Mouse (Mus musculus): ENCODE measurements at regions not wholly inside any gene's neighbourhood (a gene's known extent, or its start where the extent isn't known, plus 50 kb on each side); places are given as distances from the start of the nearest gene placed in this dataset.

- H3K27ac ChIP-seq (ENCODE audit: low read length), result no peak overlapping the region
- no peaks in the 10 kb centered on the region for H3K36me3 ChIP-seq (ENCODE audit: insufficient read depth, low read length)
- no peaks in the 10 kb centered on the region for H3K4me1 ChIP-seq (ENCODE audit: insufficient read depth, low read depth, low read length)
- no peak overlapping the region for H3K4me2 ChIP-seq (replicated peaks; ENCODE audit: low read depth, low read length)
- no peak overlapping the region for H3K9ac ChIP-seq (replicated peaks; ENCODE audit: low read depth)
- TF ChIP-seq EP300 (IDR thresholded peaks at IDR 0.05) (no peak), CTCF (IDR thresholded peaks at IDR 0.05) (no peak)
- no peaks in the 10 kb centered on the region for H3K27me3 ChIP-seq (replicated peaks; ENCODE audit: insufficient read depth, low read length)
- H3K4me3 ChIP-seq (ENCODE audit: low read depth, low read length), result no peak overlapping the region
- H3K9me3 ChIP-seq (ENCODE audit: low read length), result no peaks in the 10 kb centered on the region
- 56% methylated on average over 4 of the region's 4 CpGs for WGBS
- DNase-seq (ENCODE audit: low spot score) (no peak), ATAC-seq (no peak)
These were observed 58.7 kb downstream of the Ccdc185 start for GRCm38 (mm10) chr1:182690323-182690722.

- WGBS, result 34% methylated on average over 6 of the region's 6 CpGs
- Histone ChIP-seq H3K27me3 (replicated peaks; ENCODE audit: insufficient read depth, low read length) (no peaks in the 10 kb centered on the region), H3K27ac (ENCODE audit: low read length) (no peak overlapping the region), H3K36me3 (ENCODE audit: insufficient read depth, low read length) (no peaks in the 10 kb centered on the region), H3K9ac (replicated peaks; ENCODE audit: low read depth) (no peak overlapping the region), H3K4me1 (ENCODE audit: insufficient read depth, low read depth, low read length) (no peaks in the 10 kb centered on the region), H3K4me2 (replicated peaks; ENCODE audit: low read depth, low read length) (no peak overlapping the region), H3K9me3 (ENCODE audit: low read length) (no peaks in the 10 kb centered on the region), H3K4me3 (ENCODE audit: low read depth, low read length) (no peak overlapping the region)
- ATAC-seq, result no peak
- TF ChIP-seq EP300 (IDR thresholded peaks at IDR 0.05), result no peak
- no peak for TF ChIP-seq CTCF (IDR thresholded peaks at IDR 0.05)
- DNase-seq (ENCODE audit: low spot score), result no peak
These were observed 59.2 kb downstream of the Ccdc185 start for GRCm38 (mm10) chr1:182689741-182690140.

GRCm38 (mm10) chr1:182687146-182687545 lies 61.8 kb downstream of the Ccdc185 start:
- H3K36me3 ChIP-seq (ENCODE audit: insufficient read depth, low read length), result no peaks in the 10 kb centered on the region
- no peaks in the 10 kb centered on the region; the same call in 1 of the 2 replicates for H3K4me1 ChIP-seq (ENCODE audit: insufficient read depth, low read depth, low read length)
- ATAC-seq (no peak), DNase-seq (ENCODE audit: low spot score) (no peak)
- 63% methylated on average over 5 of the region's 5 CpGs for WGBS
- no peak overlapping the region for H3K27ac ChIP-seq (ENCODE audit: low read length)
- no peak overlapping the region for H3K9ac ChIP-seq (replicated peaks; ENCODE audit: low read depth)
- H3K4me2 ChIP-seq (replicated peaks; ENCODE audit: low read depth, low read length), result no peak overlapping the region
- H3K27me3 ChIP-seq (replicated peaks; ENCODE audit: insufficient read depth, low read length), result no peaks in the 10 kb centered on the region
- TF ChIP-seq EP300 (IDR thresholded peaks at IDR 0.05) (no peak), CTCF (IDR thresholded peaks at IDR 0.05) (no peak)
- H3K4me3 ChIP-seq (ENCODE audit: low read depth, low read length), result no peak overlapping the region
- no peaks in the 10 kb centered on the region for H3K9me3 ChIP-seq (ENCODE audit: low read length)

GRCm38 (mm10) chr1:182686231-182686630 lies 62.7 kb downstream of the Ccdc185 start:
- Histone ChIP-seq H3K9me3 (ENCODE audit: low read length) (no peaks in the 10 kb centered on the region), H3K4me1 (ENCODE audit: insufficient read depth, low read depth, low read length) (no peaks in the 10 kb centered on the region; the same call in 1 of the 2 replicates), H3K27me3 (replicated peaks; ENCODE audit: insufficient read depth, low read length) (no peaks in the 10 kb centered on the region), H3K4me2 (replicated peaks; ENCODE audit: low read depth, low read length) (no peak overlapping the region), H3K9ac (replicated peaks; ENCODE audit: low read depth) (no peak overlapping the region), H3K4me3 (ENCODE audit: low read depth, low read length) (no peak overlapping the region), H3K36me3 (ENCODE audit: insufficient read depth, low read length) (no peaks in the 10 kb centered on the region), H3K27ac (ENCODE audit: low read length) (no peak overlapping the region)
- 42% methylated on average over 5 of the region's 5 CpGs for WGBS
- TF ChIP-seq CTCF (IDR thresholded peaks at IDR 0.05) (no peak), EP300 (IDR thresholded peaks at IDR 0.05) (no peak)
- ATAC-seq, result no peak
- DNase-seq (ENCODE audit: low spot score), result no peak

- Histone ChIP-seq H3K4me3 (ENCODE audit: low read depth, low read length) (no peak overlapping the region), H3K4me2 (replicated peaks; ENCODE audit: low read depth, low read length) (0 out of 2 replicates have a peak overlapping the region, but pooled peaks have one; percentile 19)
- 31% methylated on average over 14 of the region's 14 CpGs for WGBS
These were observed 66.3 kb downstream of the Ccdc185 start for GRCm38 (mm10) chr1:182682591-182683252.

More at GRCm38 (mm10) chr1:182682591-182683252, 66.3 kb downstream of the Ccdc185 start:
- Histone ChIP-seq H3K9me3 (ENCODE audit: low read length) (no peaks in the 10 kb centered on the region), H3K9ac (replicated peaks; ENCODE audit: low read depth) (no peak overlapping the region), H3K36me3 (ENCODE audit: insufficient read depth, low read length) (no peaks in the 10 kb centered on the region), H3K27me3 (replicated peaks; ENCODE audit: insufficient read depth, low read length) (no peaks in the 10 kb centered on the region), H3K27ac (ENCODE audit: low read length) (no peak overlapping the region), H3K4me1 (ENCODE audit: insufficient read depth, low read depth, low read length) (no peaks in the 10 kb centered on the region; the same call in 1 of the 2 replicates)
- DNase-seq (ENCODE audit: low spot score), result peak; percentile 72
- ATAC-seq, result peak; percentile 58
- TF ChIP-seq CTCF (IDR thresholded peaks at IDR 0.05), result no peak
- TF ChIP-seq EP300 (IDR thresholded peaks at IDR 0.05), result no peak; the same call in 1 of the 2 replicates
